Mouse (Mus musculus) CH12.LX (cell line): ENCODE measurements around the gene Trh. TPM values are rescaled to one million over a fixed set of nuclear protein-coding genes. Genes with fewer than 3 reads are reported as not detected.

ENCODE experiments used
- DNase-seq: peaks from one replicate; pipeline ENCODE4 v3.0.0-alpha.2; 2013; ENCODE audit errors: extremely low read depth
- H3K27ac ChIP-seq: 2 replicates; pipeline ENCODE4 v1.5.1; 2012; ENCODE audit warnings: low read depth, mild to moderate bottlenecking, control low read depth, moderate library complexity; ENCODE audit not compliant: insufficient read depth
- H3K27me3 ChIP-seq: replicated peaks from 2 replicates; pipeline ENCODE3; 2012; ENCODE audit warnings: inconsistent platforms
- H3K36me3 ChIP-seq, 2 experiments: replicated peaks in 1 of 2; 2 replicates each; pipeline versions ENCODE3 to v1.6.1; 2012; ENCODE audit warnings: inconsistent platforms in 1 of 2, low read length in 1 of 2, mild to moderate bottlenecking in 1 of 2, mixed read lengths in 1 of 2, moderate library complexity in 1 of 2; ENCODE audit not compliant: control insufficient read depth in 1 of 2, insufficient read depth in 1 of 2
- H3K4me1 ChIP-seq, 2 experiments: 2 replicates each; pipeline ENCODE4 v1.6.1; 2012; ENCODE audit warnings: inconsistent platforms in 1 of 2, moderate library complexity in 1 of 2; ENCODE audit not compliant: insufficient read depth in 2 of 2, control insufficient read depth in 1 of 2
- H3K4me2 ChIP-seq: 2 replicates; pipeline ENCODE4 v1.6.1; 2012; ENCODE audit warnings: low read depth, mild to moderate bottlenecking, control low read depth; ENCODE audit not compliant: poor library complexity, insufficient read depth, severe bottlenecking
- H3K4me3 ChIP-seq, 3 experiments: fragments of 150-350 bp in 1 of 3; sonication (generic) in 1 of 3; replicated peaks in 1 of 3; 2 replicates each; pipeline versions ENCODE3 to v1.5.1; 2011 to 2012; ENCODE audit warnings: low read depth in 2 of 3, low read length in 2 of 3, mild to moderate bottlenecking in 2 of 3, moderate library complexity in 2 of 3, control low read depth in 1 of 3, improper control_type of control experiment in 1 of 3, inconsistent platforms in 1 of 3, mixed read lengths in 1 of 3; ENCODE audit not compliant: poor library complexity in 1 of 3
- H3K79me2 ChIP-seq: replicated peaks from 2 replicates; pipeline ENCODE4 v1.6.1; 2012; ENCODE audit warnings: mild to moderate bottlenecking, moderate library complexity; ENCODE audit not compliant: control insufficient read depth, poor library complexity, insufficient read depth, severe bottlenecking; ENCODE audit errors: extremely low read depth
- H3K9ac ChIP-seq: 2 replicates; pipeline ENCODE4 v1.6.1; 2012; ENCODE audit warnings: low read depth, mild to moderate bottlenecking, control low read depth, moderate library complexity; ENCODE audit not compliant: insufficient read depth
- H3K9me3 ChIP-seq: replicated peaks from 2 replicates; pipeline ENCODE3; 2012; ENCODE audit warnings: low read length, inconsistent platforms, mixed read lengths
- BHLHE40 ChIP-seq: IDR thresholded peaks from 2 replicates; pipeline ENCODE4 v1.6.1; 2011; ENCODE audit warnings: mild to moderate bottlenecking, low read depth, low read length, improper control_type of control experiment
- CHD1 ChIP-seq: IDR thresholded peaks from 2 replicates; pipeline ENCODE4 v1.6.1; 2012; ENCODE audit warnings: low read depth, low read length, improper control_type of control experiment, inconsistent platforms
- CHD2 ChIP-seq: IDR thresholded peaks from 2 replicates; pipeline ENCODE4 v1.6.1; 2011; ENCODE audit warnings: low read length, improper control_type of control experiment
- CTCF ChIP-seq, 2 experiments: IDR thresholded peaks in 1 of 2; conservative IDR thresholded peaks in 1 of 2; 2 replicates each; pipeline ENCODE4 v1.5.1; 2011 to 2012; ENCODE audit warnings: low read depth in 2 of 2, low read length in 2 of 2, improper control_type of control experiment in 1 of 2, inconsistent platforms in 1 of 2, mild to moderate bottlenecking in 1 of 2, moderate library complexity in 1 of 2
- ELF1 ChIP-seq: IDR thresholded peaks from 2 replicates; pipeline ENCODE4 v1.6.1; 2014; ENCODE audit warnings: low read depth, mild to moderate bottlenecking, inconsistent platforms, low read length, improper control_type of control experiment
- GABPA ChIP-seq: IDR thresholded peaks from 2 replicates; pipeline ENCODE4 v1.6.1; 2012; ENCODE audit warnings: low read depth, low read length, improper control_type of control experiment, inconsistent platforms; ENCODE audit not compliant: insufficient replicate concordance
- IRF4 ChIP-seq: IDR thresholded peaks from 2 replicates; pipeline ENCODE4 v1.6.1; 2014; ENCODE audit warnings: low read depth, mild to moderate bottlenecking, inconsistent platforms, low read length, improper control_type of control experiment
- JUN ChIP-seq: IDR thresholded peaks from 2 replicates; pipeline ENCODE4 v1.6.1; 2011; ENCODE audit warnings: low read depth, mild to moderate bottlenecking, low read length, improper control_type of control experiment, moderate library complexity; ENCODE audit not compliant: insufficient read depth
- JUND ChIP-seq: conservative IDR thresholded peaks from 2 replicates; pipeline ENCODE4 v1.6.1; 2011; ENCODE audit warnings: low read depth, low read length, improper control_type of control experiment
- KAT2A ChIP-seq: IDR thresholded peaks from 2 replicates; pipeline ENCODE4 v1.6.1; 2012; ENCODE audit warnings: low read length, improper control_type of control experiment, inconsistent platforms; ENCODE audit not compliant: insufficient replicate concordance
- MAX ChIP-seq: IDR thresholded peaks from 2 replicates; pipeline ENCODE4 v1.6.1; 2011; ENCODE audit warnings: low read length, improper control_type of control experiment
- MAZ ChIP-seq: IDR thresholded peaks from 2 replicates; pipeline ENCODE4 v1.6.1; 2012; ENCODE audit warnings: low read depth, mild to moderate bottlenecking, inconsistent platforms, low read length, improper control_type of control experiment, moderate library complexity
- MXI1 ChIP-seq: IDR thresholded peaks from 2 replicates; pipeline ENCODE4 v1.6.1; 2011; ENCODE audit warnings: mild to moderate bottlenecking, low read depth, low read length, improper control_type of control experiment
- MYC ChIP-seq: IDR thresholded peaks from 2 replicates; pipeline ENCODE4 v1.6.1; 2011; ENCODE audit warnings: low read depth, mild to moderate bottlenecking, improper control_type of control experiment, low read length
- POLR2A ChIP-seq: IDR thresholded peaks from 2 replicates; pipeline ENCODE4 v1.6.1; 2011; ENCODE audit warnings: low read depth, mild to moderate bottlenecking, improper control_type of control experiment, low read length
- RAD21 ChIP-seq: IDR thresholded peaks from 2 replicates; pipeline ENCODE4 v1.6.1; 2011; ENCODE audit warnings: low read depth, mild to moderate bottlenecking, low read length, improper control_type of control experiment, moderate library complexity
- RCOR1 ChIP-seq: conservative IDR thresholded peaks from 2 replicates; pipeline ENCODE4 v1.6.1; 2012; ENCODE audit warnings: low read depth, mild to moderate bottlenecking, inconsistent platforms, low read length, improper control_type of control experiment
- SIN3A ChIP-seq: IDR thresholded peaks from 2 replicates; pipeline ENCODE4 v1.6.1; 2012; ENCODE audit warnings: low read length, improper control_type of control experiment, inconsistent platforms
- SMC3 ChIP-seq: IDR thresholded peaks from 2 replicates; pipeline ENCODE4 v1.6.1; 2011; ENCODE audit warnings: low read depth, low read length, improper control_type of control experiment
- TBP ChIP-seq: conservative IDR thresholded peaks from 2 replicates; pipeline ENCODE4 v1.6.1; 2011; ENCODE audit warnings: low read depth, low read length, improper control_type of control experiment
- UBTF ChIP-seq: IDR thresholded peaks from 2 replicates; pipeline ENCODE4 v1.6.1; 2012; ENCODE audit warnings: low read depth, mild to moderate bottlenecking, inconsistent platforms, low read length, improper control_type of control experiment, moderate library complexity
- ZC3H11A ChIP-seq: IDR thresholded peaks from 2 replicates; pipeline ENCODE4 v1.6.1; 2012; ENCODE audit warnings: low read depth, mild to moderate bottlenecking, inconsistent platforms, low read length, improper control_type of control experiment
- ZMIZ1 ChIP-seq: IDR thresholded peaks from 2 replicates; pipeline ENCODE4 v1.6.1; 2012; ENCODE audit warnings: low read depth, mild to moderate bottlenecking, inconsistent platforms, low read length, improper control_type of control experiment
- dilution Hi-C: fragments of 300-500 bp; cut with MboI; formaldehyde crosslinking; loops from 2 replicates; pipeline ENCODE4 v1.14.3; 2020; ENCODE audit warnings: low sequenced_read_pairs; ENCODE audit not compliant: extremely low pct_unique_long_range_greater_than_20kb, extremely low pct_ligation_motif_present
- in situ Hi-C: fragments of 300-500 bp; cut with MboI; formaldehyde crosslinking; loops from 3 replicates; pipeline ENCODE4 v1.14.3; 2019; ENCODE audit warnings: low sequenced_read_pairs, low pct_ligation_motif_present, low pct_unique_long_range_greater_than_20kb, mixed read lengths
- polyA plus RNA-seq: library from polyadenylated mRNA; unstranded; fragments of >175 nt; gene quantifications from 2 replicates; pipeline ENCODE4 v1.2.1, GENCODE M21; 2012; ENCODE audit warnings: low read depth; ENCODE audit not compliant: insufficient read length
- total RNA-seq, 2 experiments: library from RNA; depleted of rRNA; stranded (reverse); fragments of 300-350 nt in 1 of 2; fragments of >200 nt in 1 of 2; gene quantifications; 2 replicates each; pipeline ENCODE4 v1.2.3; 2012 to 2014

The Trh gene
- total and polyA plus RNA-seq, 3 experiments, result not detected

DNA sequence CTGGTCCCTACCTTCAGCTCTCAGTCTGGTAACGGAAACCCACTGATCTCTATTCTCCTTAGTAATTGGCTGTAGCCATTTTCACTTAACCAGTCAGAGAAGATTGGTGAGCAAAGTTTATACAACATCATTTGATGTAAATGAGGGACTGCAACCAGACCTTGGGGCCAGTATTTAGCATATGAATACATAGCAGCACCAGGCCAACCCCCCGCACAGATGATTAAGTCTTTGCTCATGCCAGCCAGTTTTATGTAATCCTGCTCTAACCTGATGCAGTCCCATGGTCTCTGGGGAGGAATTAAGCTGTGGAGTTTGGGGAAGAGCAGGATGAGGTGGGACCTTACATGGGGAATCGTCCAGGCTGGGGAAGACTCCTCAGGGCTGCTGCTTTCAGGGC is 28.2 kb upstream of the Trh start:
- DNase-seq, result no peak
- no peaks in the 10 kb centered on the region for H3K9me3 ChIP-seq
- dilution Hi-C loops (no loop called here), in situ Hi-C loops (no loop called here)
- no peak for TF ChIP-seq CHD2
- TF ChIP-seq GABPA, result no peak
- TF ChIP-seq RCOR1, result no peak
- TF ChIP-seq ZMIZ1, result no peak
- no peak for TF ChIP-seq JUND
- TF ChIP-seq IRF4, result no peak
- TF ChIP-seq MAX, result no peak
- H3K79me2 ChIP-seq, result no peaks in the 10 kb centered on the region
- no peaks in the 10 kb centered on the region for H3K36me3 ChIP-seq
- H3K4me2 ChIP-seq, result no peak overlapping the region
- no peaks in the 10 kb centered on the region for H3K4me1 ChIP-seq
- H3K27ac ChIP-seq, result no peak overlapping the region
- no peak overlapping the region for H3K4me3 ChIP-seq
- no peak overlapping the region for H3K9ac ChIP-seq
- peaks cover 49% of the 10 kb centered on the region for H3K27me3 ChIP-seq

DNA sequence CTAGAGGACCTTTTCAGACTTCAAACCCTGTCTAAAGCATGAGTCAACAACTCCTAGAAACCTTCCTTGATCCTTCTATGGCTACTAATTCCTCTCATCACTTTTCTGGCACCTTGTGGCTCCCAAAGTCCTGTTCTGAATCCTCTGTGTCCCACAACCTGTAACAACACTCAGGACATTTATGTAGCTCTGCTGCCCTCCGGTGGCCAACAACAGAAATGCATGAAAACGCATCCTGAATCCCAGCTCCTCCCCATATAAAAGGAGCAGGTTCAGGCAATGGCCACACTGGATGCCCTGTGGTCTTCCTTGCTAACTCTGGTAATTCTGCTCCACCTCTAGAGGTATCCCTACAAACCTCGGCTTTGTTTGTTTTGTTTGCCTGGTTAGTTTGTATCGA is 24.6 kb upstream of the Trh start:
- DNase-seq, result peak; percentile 74
- TF ChIP-seq MYC, result no peak
- no peak for TF ChIP-seq ZMIZ1
- peak; percentile 70 for TF ChIP-seq ZC3H11A
- peak; percentile 76 to 93 for TF ChIP-seq CTCF (conservative IDR thresholded peaks at IDR 0.05 in 1 of 2, IDR thresholded peaks at IDR 0.05 in 1 of 2; ENCODE audit: low read depth in 2 of 2, low read length in 2 of 2)
- TF ChIP-seq ELF1, result no peak
- TF ChIP-seq SMC3, result peak; percentile 94
- peak; percentile 92 for TF ChIP-seq RAD21
- no peak overlapping the region for H3K4me2 ChIP-seq
- H3K79me2 ChIP-seq, result no peaks in the 10 kb centered on the region
- H3K36me3 ChIP-seq, result no peaks in the 10 kb centered on the region
- no peak overlapping the region for H3K27ac ChIP-seq
- H3K4me3 ChIP-seq, result no peak overlapping the region
- no peaks in the 10 kb centered on the region for H3K9me3 ChIP-seq
- H3K4me1 ChIP-seq, result no peaks in the 10 kb centered on the region
- peaks cover 73% of the 10 kb centered on the region for H3K27me3 ChIP-seq
- dilution Hi-C loops (no loop called here), in situ Hi-C loops (loop anchor here (5.0 kb wide), 1 partner anchor 47 kb away; no protein-coding TSS in a partner anchor)
- H3K9ac ChIP-seq, result no peak overlapping the region

DNA sequence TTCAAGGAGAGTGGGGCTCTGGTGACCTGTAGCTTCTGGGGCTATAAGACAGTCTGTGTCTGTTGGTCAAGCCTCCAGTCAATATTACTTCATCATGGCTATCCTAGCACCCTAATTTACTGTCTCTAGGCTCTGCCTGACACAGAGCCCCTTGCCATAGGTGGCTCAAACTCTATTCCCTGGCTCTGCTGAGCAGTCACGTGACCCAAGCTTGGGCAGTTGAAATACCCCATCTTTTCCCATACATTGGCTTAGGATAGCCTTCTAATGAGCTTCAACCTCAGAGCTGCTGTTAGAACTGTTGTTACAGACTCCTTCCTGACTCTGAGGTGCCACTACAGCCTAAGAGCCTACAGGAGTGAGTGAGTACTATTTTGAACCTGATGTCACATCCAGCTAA is 23.6 kb upstream of the Trh start:
- Histone ChIP-seq H3K9ac (no peak overlapping the region), H3K4me3 (no peak overlapping the region), H3K9me3 (no peaks in the 10 kb centered on the region), H3K79me2 (no peaks in the 10 kb centered on the region), H3K4me1 (no peaks in the 10 kb centered on the region), H3K27me3 (peaks cover 72% of the 10 kb centered on the region), H3K36me3 (no peaks in the 10 kb centered on the region), H3K27ac (no peak overlapping the region), H3K4me2 (no peak overlapping the region)
- in situ Hi-C loops (loop anchor here (5.0 kb wide), 1 partner anchor 46 kb away; no protein-coding TSS in a partner anchor), dilution Hi-C loops (no loop called here)
- TF ChIP-seq MAZ, result no peak
- no peak for TF ChIP-seq BHLHE40
- no peak for TF ChIP-seq ZMIZ1
- no peak for TF ChIP-seq KAT2A
- TF ChIP-seq GABPA, result no peak
- no peak for TF ChIP-seq JUN
- no peak for TF ChIP-seq CHD1
- TF ChIP-seq UBTF, result no peak
- no peak for TF ChIP-seq POLR2A
- TF ChIP-seq SIN3A, result no peak
- no peak for TF ChIP-seq TBP
- no peak for TF ChIP-seq MAX
- TF ChIP-seq MXI1, result no peak
- DNase-seq, result no peak
